Mouse (Mus musculus): Measurements from ENCODE around the gene Fam163a.
"Not testable (repeated sequence)": the region's sequence is repeated elsewhere in the genome, so short reads cannot be mapped to it uniquely, and the experiment has no call there.

Gene Fam163a
- long read RNA-seq, experiment 1, partial matches to known transcripts: 0 of 1 reads
- long read RNA-seq, experiment 1, other reads (novel, unspliced or antisense): 1 of 1 reads
- long read RNA-seq, experiment 2, partial matches to known transcripts: 0 of 5 reads
- long read RNA-seq, experiment 2, other reads (novel, unspliced or antisense): 5 of 5 reads

DNA sequence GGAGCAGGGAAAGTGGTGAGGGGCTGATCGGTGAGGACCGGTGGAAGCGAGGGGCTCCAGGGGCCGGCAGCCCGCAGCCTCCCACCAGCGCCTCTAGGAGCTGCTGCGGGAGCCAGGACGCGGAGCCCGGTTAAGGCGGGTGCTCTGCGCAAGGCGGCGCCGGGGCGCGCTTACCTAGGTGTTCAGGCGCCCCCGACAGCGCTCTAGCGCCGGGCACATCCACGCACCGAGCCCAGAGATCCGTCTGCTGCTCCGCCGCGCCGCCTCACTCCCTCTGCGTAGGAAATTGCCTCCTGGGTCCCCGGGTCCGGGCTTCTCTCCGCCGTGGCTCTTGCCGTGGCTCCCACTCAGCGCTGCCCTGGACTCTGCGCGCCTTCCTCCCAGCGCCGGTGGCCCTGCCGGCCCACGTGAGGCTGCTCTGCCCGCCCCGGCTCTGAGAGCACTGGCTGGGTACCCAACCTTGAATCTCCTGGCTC lies at the start of gene Fam163a:
Gene Fam163a (minus strand): TSS at position 371 of the 476 bp plus-strand sequence.
- intact Hi-C loops (cut with DNase I): no loop called here

DNA sequence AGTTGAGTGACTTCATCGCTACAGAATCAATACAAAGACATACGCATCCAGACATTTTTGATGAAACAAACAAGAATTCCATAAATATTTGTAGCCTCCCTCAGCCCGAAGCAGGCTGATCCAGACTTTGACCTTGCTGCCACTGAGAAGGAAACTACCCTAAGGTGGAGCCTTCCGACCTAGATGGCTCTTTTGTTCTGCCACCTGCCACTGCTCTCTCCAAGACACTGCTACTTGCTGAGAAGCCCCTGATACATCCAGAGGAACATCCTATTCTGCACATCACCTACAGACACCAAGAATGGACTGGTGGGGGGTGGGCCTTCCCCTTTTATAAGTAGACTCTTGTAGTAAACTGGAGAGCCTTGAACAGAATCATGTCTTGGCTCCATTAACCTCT lies 46.3 kb upstream of the Fam163a start:
- intact Hi-C loops (cut with DNase I): not testable (repeated sequence)

- intact Hi-C loops (cut with DNase I): no loop called here
These were observed 43.1 kb upstream of the Fam163a start for GRCm38 (mm10) chr1:156247893-156248292.

GRCm38 (mm10) chr1:156241713-156242348 lies 37.0 kb upstream of the Fam163a start:
- intact Hi-C loops (cut with DNase I): loop anchor here (2.0 kb wide), 1 partner anchor 155 kb away; no protein-coding TSS in a partner anchor

- intact Hi-C loops (cut with DNase I): loop anchor here (2.0 kb wide), 1 partner anchor 154 kb away; no protein-coding TSS in a partner anchor
These were observed 36.2 kb upstream of the Fam163a start for GRCm38 (mm10) chr1:156241035-156241434.

- intact Hi-C loops (cut with DNase I): no loop called here
These were observed 26.3 kb upstream of the Fam163a start for GRCm38 (mm10) chr1:156231122-156231521.

- intact Hi-C loops (cut with DNase I): no loop called here
These were observed 25.7 kb upstream of the Fam163a start for GRCm38 (mm10) chr1:156230339-156231089.

DNA sequence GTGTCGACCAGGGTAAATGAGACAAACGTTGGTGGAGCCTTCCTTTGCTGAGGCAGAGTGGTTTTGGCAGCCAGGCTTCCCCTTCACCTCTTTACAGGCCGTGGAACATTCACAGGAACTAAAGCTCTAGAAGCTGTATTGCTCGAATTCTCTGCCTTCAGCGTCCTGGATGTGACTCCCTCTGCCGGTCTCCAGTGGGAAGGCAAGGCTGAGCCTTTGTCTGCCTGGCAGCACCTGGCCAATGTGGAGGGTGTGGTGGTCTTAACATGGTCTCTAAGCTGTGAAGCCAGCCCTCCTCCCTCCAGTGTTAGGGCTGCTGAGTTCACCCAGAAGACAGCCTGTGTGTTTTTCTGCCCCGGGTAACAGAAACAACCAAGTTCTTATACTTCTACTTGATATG lies 24.6 kb upstream of the Fam163a start:
- intact Hi-C loops (cut with DNase I): loop anchor here (2.0 kb wide), 1 partner anchor 143 kb away; no protein-coding TSS in a partner anchor

GRCm38 (mm10) chr1:156228728-156229127 lies 23.9 kb upstream of the Fam163a start:
- intact Hi-C loops (cut with DNase I): loop anchor here (2.0 kb wide), 1 partner anchor 142 kb away; no protein-coding TSS in a partner anchor

DNA sequence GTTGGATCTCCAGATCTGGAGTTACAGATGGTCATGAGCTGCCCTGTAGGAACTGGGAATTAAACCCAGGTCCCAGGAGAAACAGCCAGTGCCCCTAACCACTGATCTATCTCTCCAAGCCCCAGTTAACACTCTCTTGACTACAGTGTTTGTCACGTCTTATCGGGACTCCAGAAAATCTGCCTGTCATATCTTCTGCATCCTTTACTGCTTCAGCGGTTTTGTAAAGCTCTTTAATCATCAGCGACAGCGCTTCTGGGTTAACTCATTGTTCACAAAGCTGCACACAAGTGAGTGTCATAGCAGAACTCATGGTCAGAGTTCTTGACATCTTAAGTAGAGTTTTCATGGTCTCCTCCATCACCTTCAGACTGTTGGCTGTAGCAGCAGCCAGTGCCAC lies 22.1 kb upstream of the Fam163a start:
- intact Hi-C loops (cut with DNase I): no loop called here

DNA sequence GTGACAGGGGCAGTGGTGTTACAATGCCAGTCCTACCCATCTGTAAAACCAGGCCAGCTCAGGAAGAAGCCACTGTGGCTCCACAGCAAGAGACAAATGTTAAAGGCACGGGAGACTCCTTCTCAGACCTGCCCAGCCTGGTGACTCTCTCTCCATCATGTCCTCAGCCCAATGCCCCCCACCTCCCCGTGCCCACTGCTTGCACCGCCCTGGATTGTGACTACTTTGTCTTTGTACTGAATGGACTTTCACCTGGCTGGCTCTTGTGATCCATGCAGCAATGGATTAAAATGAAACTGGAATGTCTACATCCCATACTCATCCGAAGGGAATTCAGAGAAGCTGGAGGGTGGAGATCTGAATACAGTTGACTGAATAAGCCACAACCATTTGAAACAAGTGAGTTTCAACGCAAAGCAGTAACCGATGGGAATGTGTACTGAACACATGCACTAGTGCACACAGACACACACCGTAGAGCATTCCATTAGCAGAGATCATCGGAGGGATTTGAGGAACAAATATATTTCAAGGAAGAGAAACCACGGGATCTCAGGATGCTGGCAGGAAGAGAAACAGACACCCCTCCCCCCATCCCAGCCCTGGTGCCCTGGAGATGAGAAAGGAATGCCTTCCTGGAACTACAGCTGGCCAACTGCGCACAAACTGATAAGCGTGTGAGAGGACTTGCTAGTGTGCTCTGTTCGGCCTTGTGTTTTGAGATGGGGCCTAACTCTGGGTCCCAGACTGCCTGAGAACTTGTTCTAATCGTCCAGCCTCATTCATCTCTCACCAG lies 17.6 kb upstream of the Fam163a start:
- intact Hi-C loops (cut with DNase I): no loop called here

- intact Hi-C loops (cut with DNase I): no loop called here
These were observed 16.5 kb upstream of the Fam163a start for GRCm38 (mm10) chr1:156221327-156221726.

- intact Hi-C loops (cut with DNase I): no loop called here
These were observed 13.7 kb upstream of the Fam163a start for GRCm38 (mm10) chr1:156218573-156218972.

DNA sequence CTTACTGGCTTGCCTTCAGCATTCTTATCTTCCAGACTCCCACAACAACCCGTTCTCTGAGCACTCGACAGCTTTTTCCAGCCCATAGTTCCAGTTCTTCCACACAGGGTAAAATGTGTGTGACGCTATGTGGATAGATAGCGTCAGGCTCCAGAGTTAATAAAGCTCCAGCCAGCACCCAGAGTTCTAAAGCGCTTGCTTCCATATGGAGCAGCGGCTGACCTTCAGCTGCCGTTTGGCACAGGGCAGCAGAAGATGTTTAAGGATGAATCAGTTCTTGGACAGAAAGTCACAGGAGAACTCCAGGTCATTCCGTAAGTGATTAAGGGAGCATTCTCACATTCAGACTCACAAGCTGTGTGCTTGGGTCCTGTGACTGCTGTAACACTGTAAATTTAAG lies 13.1 kb upstream of the Fam163a start:
- intact Hi-C loops (cut with DNase I): no loop called here

- intact Hi-C loops (cut with DNase I): no loop called here
These were observed 12.6 kb upstream of the Fam163a start for GRCm38 (mm10) chr1:156217393-156217792.

DNA sequence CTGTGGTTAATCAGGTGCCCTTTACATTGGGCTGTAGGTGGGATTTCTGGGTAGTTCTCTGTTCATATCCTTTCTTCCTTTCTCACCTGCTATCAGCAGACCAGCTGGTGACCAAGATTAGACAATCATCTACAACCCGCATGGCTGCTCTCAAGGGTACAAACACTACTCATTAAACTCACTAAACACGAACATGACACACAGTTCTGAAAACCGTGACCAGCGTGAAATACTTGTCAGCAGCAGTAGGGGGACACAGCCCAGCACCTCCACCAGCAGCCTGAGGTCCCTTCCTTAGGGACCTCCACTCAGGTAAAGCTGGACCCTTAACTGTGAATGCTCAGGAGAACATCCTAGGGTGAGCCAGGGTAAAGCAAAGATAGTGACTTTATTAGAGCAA lies 11.4 kb upstream of the Fam163a start:
- intact Hi-C loops (cut with DNase I): no loop called here

GRCm38 (mm10) chr1:156214651-156215050 lies 9.8 kb upstream of the Fam163a start:
- intact Hi-C loops (cut with DNase I): no loop called here

GRCm38 (mm10) chr1:156212923-156213322 lies 8.1 kb upstream of the Fam163a start:
- intact Hi-C loops (cut with DNase I): no loop called here

GRCm38 (mm10) chr1:156211809-156212317 lies 7.0 kb upstream of the Fam163a start:
- intact Hi-C loops (cut with DNase I): no loop called here

- intact Hi-C loops (cut with DNase I): no loop called here
These were observed 338 bp upstream of the Fam163a start for GRCm38 (mm10) chr1:156205164-156205563.

Measured in adrenal gland (tissue).